ENCODE assay signal across 14 mouse cellular contexts in genomic region chr10:39486501-39487450, GRCm38 (mm10).
A peak's percentile ranks its signal among the peaks of the same experiment; 100 is the strongest.
DNase-seq lines count a peak whose midpoint lies in the region; ATAC-seq lines count a peak whose summit lies in the region.
"Had no signal": no experiment of that assay in that cellular context is flagged by ENCODE, and none has a peak within 500 bp of the region (broad histone marks: within the 10 kb centered on the region; RNA-seq: fewer than 3 reads in every experiment).

No protein-coding gene starts in this region.

- no peaks in the 10 kb centered on the region; the same call in none of the 2 replicates for H3K9me3 ChIP-seq in lung, embryonic 16.5 days (ENCODE audit: control insufficient read depth, low read length)
- peaks cover 4% of the 10 kb centered on the region; the same call in 1 of the 2 replicates for H3K9me3 ChIP-seq in forebrain, embryonic 13.5 days (replicated peaks)

- H3K27me3 ChIP-seq in lung, embryonic 16.5 days (ENCODE audit: control insufficient read depth, insufficient read depth, low read depth, low read length), result no peaks in the 10 kb centered on the region
- no peaks in the 10 kb centered on the region for H3K27me3 ChIP-seq in forebrain, embryonic 13.5 days

- peaks cover 42% of the 10 kb centered on the region for H3K4me1 ChIP-seq in lung, embryonic 16.5 days (replicated peaks; ENCODE audit: control insufficient read depth, insufficient read depth, low read length)
- peaks cover 73% of the 10 kb centered on the region for H3K4me1 ChIP-seq in forebrain, embryonic 13.5 days

- ATAC-seq in lung, embryonic 16.5 days (ENCODE audit: low read depth), result no peak
- peak; percentile 48 for ATAC-seq in forebrain, embryonic 13.5 days
- ATAC-seq in megakaryocyte, adult 5-6 weeks (ENCODE audit: poor library complexity, severe bottlenecking), result 0 out of 2 replicates have a peak, but pooled peaks have one; percentile 11
- ATAC-seq: lung, postnatal 0 days had no signal

- no peak overlapping the region for H3K4me3 ChIP-seq in lung, embryonic 16.5 days (ENCODE audit: low read length)
- H3K4me3 ChIP-seq in forebrain, embryonic 13.5 days, result no peak overlapping the region
- H3K4me3 ChIP-seq: myocyte had no signal

- 28% methylated on average over 11 of the region's 11 CpGs for WGBS in lung, embryonic 16.5 days
- 31% methylated on average over 11 of the region's 11 CpGs for WGBS in forebrain, embryonic 13.5 days

- DNase-seq in lung, postnatal 4 days, result no peak
- peak; percentile 39 for DNase-seq in adipocyte (ENCODE audit: low spot score)
- no peak for DNase-seq in right cerebral cortex, postnatal 36 days (ENCODE audit: low spot score in 2 of 2)
- DNase-seq in urinary bladder, adult 2 months (ENCODE audit: low spot score), result no peak
- DNase-seq in B cell, adult 2 months, result no peak
- DNase-seq: adrenal gland, postnatal 36 days; cerebellum, postnatal 14 days; kidney, postnatal 4 days; thymus, postnatal 25 days had no signal

- H3K36me3 ChIP-seq in lung, embryonic 16.5 days (ENCODE audit: control insufficient read depth, insufficient read depth, low read length), result 0 out of 2 replicates have a peak, but pooled peaks cover 3% of the 10 kb centered on the region
- H3K36me3 ChIP-seq in forebrain, embryonic 13.5 days (ENCODE audit: poor library complexity, severe bottlenecking), result peaks cover 7% of the 10 kb centered on the region

- H3K9ac ChIP-seq in lung, embryonic 16.5 days (ENCODE audit: low read length), result no peak overlapping the region
- no peak overlapping the region for H3K9ac ChIP-seq in forebrain, embryonic 13.5 days

- H3K4me2 ChIP-seq in lung, embryonic 16.5 days (ENCODE audit: low read depth, low read length), result no peak overlapping the region
- H3K4me2 ChIP-seq in forebrain, embryonic 13.5 days, result no peak overlapping the region

- peak overlapping the region; percentile 39; the same call in 1 of the 2 replicates for H3K27ac ChIP-seq in lung, embryonic 16.5 days (ENCODE audit: low read length)
- H3K27ac ChIP-seq in forebrain, embryonic 13.5 days, result peak overlapping the region; percentile 67
